Mouse (Mus musculus) G1E (cell line): ENCODE data around the gene Fcgrt.

Source experiments
- CTCF ChIP-seq: IDR thresholded peaks from 2 replicates; pipeline ENCODE4 v1.5.1; 2012; ENCODE audit warnings: low read depth, low read length, inconsistent platforms, mixed read lengths
- GATA1 ChIP-seq: IDR thresholded peaks from 2 replicates; pipeline ENCODE4 v1.6.1; 2012; ENCODE audit warnings: borderline replicate concordance, low read length, inconsistent platforms, mixed read lengths
- GATA2 ChIP-seq: IDR thresholded peaks from 2 replicates; pipeline ENCODE4 v1.6.1; 2012; ENCODE audit warnings: low read depth, low read length, inconsistent platforms, borderline replicate concordance
- POLR2AphosphoS5 ChIP-seq: IDR thresholded peaks from 2 replicates; pipeline ENCODE4 v1.6.1; 2012; ENCODE audit warnings: low read depth, low read length, inconsistent platforms; ENCODE audit not compliant: insufficient replicate concordance
- TAL1 ChIP-seq: conservative IDR thresholded peaks from 2 replicates; pipeline ENCODE4 v1.6.1; 2012; ENCODE audit warnings: low read depth, low read length, inconsistent platforms, mixed read lengths

DNA sequence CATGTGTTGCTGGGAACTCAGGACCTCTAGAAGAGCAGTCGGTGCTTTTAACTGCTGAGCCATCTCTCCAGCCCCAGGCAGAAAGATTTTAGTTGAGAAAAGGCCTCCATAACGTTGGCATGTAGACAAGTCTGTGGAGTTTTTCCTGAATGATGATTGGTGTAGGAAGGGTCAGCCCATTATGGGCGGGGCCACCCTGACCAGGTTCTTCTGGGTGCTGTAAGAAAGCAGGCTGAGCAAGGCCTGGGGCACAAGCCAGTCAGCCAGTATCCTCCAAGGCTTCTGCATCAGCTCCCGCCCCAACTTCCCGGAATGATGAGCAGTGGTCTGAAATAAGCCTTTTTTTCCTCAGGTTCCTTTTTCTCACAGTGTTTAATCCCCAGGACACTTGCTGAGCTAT, 22.6 kb downstream of the Fcgrt start:
- no peak for TF ChIP-seq CTCF
- no peak for TF ChIP-seq GATA1
- no peak for TF ChIP-seq TAL1
- no peak for TF ChIP-seq GATA2
- no peak for TF ChIP-seq POLR2AphosphoS5
